Mouse (Mus musculus) testis, adult 2 months (tissue): ENCODE data around the gene Iqsec3. TPM values are rescaled to one million over a fixed set of nuclear protein-coding genes. Genes with fewer than 3 reads are reported as not detected.

Source experiments
- H3K27ac ChIP-seq: fragments of 200-500 bp; 2 replicates; pipeline ENCODE4 v1.5.1; 2012; ENCODE audit warnings: low read depth, low read length; ENCODE audit not compliant: control insufficient read depth, insufficient read depth
- H3K27me3 ChIP-seq: fragments of 200-500 bp; 2 replicates; pipeline ENCODE4 v1.6.1; 2012; ENCODE audit warnings: mild to moderate bottlenecking, low read length, moderate library complexity; ENCODE audit not compliant: control insufficient read depth, insufficient read depth
- H3K36me3 ChIP-seq: fragments of 200-500 bp; 2 replicates; pipeline ENCODE4 v1.6.1; 2012; ENCODE audit warnings: mild to moderate bottlenecking, low read length; ENCODE audit not compliant: control insufficient read depth, insufficient read depth
- H3K4me1 ChIP-seq: fragments of 200-500 bp; 2 replicates; pipeline ENCODE4 v1.6.1; 2012; ENCODE audit warnings: low read length; ENCODE audit not compliant: control insufficient read depth, insufficient read depth
- H3K4me3 ChIP-seq: fragments of 200-500 bp; 2 replicates; pipeline ENCODE4 v1.5.1; 2012; ENCODE audit warnings: low read depth, mild to moderate bottlenecking, low read length, moderate library complexity, mixed read lengths; ENCODE audit not compliant: control insufficient read depth
- CTCF ChIP-seq: fragments of 200-500 bp; IDR thresholded peaks from 2 replicates; pipeline ENCODE4 v1.5.1; 2012; ENCODE audit warnings: low read depth, mild to moderate bottlenecking, inconsistent platforms, low read length, moderate library complexity; ENCODE audit not compliant: control insufficient read depth, insufficient read depth, insufficient replicate concordance
- POLR2A ChIP-seq: fragments of 200-500 bp; IDR thresholded peaks from 2 replicates; pipeline ENCODE4 v1.6.1; 2012; ENCODE audit warnings: low read depth, mild to moderate bottlenecking, inconsistent platforms, low read length, moderate library complexity; ENCODE audit not compliant: control insufficient read depth
- polyA plus RNA-seq: library from polyadenylated mRNA; depleted of rRNA; stranded (reverse); fragments of >200 nt; gene quantifications from 2 replicates; pipeline ENCODE4 v1.2.3, GENCODE M21; 2012

Gene Iqsec3
- polyA plus RNA-seq, 1 experiment = 0.26 TPM

DNA sequence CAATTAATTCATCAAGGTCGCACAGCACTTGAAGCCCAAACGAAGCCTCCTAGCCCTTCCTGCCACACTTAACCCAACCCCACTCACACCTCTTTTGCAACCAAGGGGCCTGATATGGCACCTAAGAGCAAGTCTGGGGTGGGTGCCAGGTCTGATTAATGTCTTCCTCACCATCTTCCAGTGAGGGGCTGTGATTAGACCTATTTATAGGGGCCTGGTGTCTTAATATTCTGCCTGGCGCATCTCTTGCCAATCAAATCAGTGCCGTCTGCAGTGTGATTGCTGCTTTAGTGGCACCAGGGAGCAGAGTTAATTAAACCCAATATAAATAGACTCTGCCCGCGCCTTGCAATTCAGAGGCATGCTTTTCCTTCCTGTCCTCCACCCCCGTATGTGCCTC, 36.4 kb upstream of the Iqsec3 start:
- Histone ChIP-seq H3K27ac (no peak overlapping the region), H3K36me3 (no peaks in the 10 kb centered on the region), H3K4me3 (no peak overlapping the region), H3K27me3 (no peaks in the 10 kb centered on the region), H3K4me1 (no peaks in the 10 kb centered on the region)
- no peak for TF ChIP-seq CTCF
- no peak for TF ChIP-seq POLR2A

DNA sequence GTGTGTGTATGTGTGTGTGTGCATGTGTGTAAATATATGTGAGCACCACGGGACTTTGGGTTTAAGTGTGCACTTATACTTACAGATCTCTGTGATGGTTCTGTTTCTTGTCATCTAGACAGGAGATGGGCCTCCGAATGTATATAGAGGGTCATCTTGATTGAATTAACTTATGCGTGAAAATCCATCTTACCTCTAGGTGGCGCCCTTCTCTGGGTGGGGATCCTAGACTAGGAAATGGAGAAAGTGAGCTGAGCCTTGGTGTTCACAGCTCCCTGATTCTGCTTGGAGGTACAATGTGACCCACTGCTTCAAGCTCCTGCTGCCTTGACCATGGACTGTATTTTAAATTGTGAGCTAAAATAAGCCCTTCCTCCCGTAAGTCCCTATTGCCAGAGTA, 34.8 kb upstream of the Iqsec3 start:
- no peaks in the 10 kb centered on the region for H3K4me1 ChIP-seq

GRCm38 (mm10) chr6:121501044-121501638, 27.7 kb upstream of the Iqsec3 start:
- H3K36me3 ChIP-seq = no peaks in the 10 kb centered on the region
- no peaks in the 10 kb centered on the region; the same call in 1 of the 2 replicates for H3K4me1 ChIP-seq
- no peak overlapping the region for H3K4me3 ChIP-seq
- no peak overlapping the region for H3K27ac ChIP-seq
- TF ChIP-seq POLR2A = no peak
- H3K27me3 ChIP-seq = no peaks in the 10 kb centered on the region

More for the DNA sequence above, 34.8 kb upstream of the Iqsec3 start:
- Histone ChIP-seq H3K4me3 (no peak overlapping the region), H3K27me3 (no peaks in the 10 kb centered on the region), H3K27ac (no peak overlapping the region), H3K36me3 (no peaks in the 10 kb centered on the region)
- no peak; the same call in 1 of the 2 replicates for TF ChIP-seq CTCF
- no peak for TF ChIP-seq POLR2A

GRCm38 (mm10) chr6:121499856-121500255, 26.4 kb upstream of the Iqsec3 start:
- Histone ChIP-seq H3K4me1 (no peaks in the 10 kb centered on the region; the same call in 1 of the 2 replicates), H3K4me3 (no peak overlapping the region), H3K36me3 (no peaks in the 10 kb centered on the region), H3K27me3 (no peaks in the 10 kb centered on the region), H3K27ac (no peak overlapping the region)
- TF ChIP-seq CTCF = no peak
- no peak for TF ChIP-seq POLR2A

GRCm38 (mm10) chr6:121498819-121499535, 25.5 kb upstream of the Iqsec3 start:
- no peaks in the 10 kb centered on the region; the same call in 1 of the 2 replicates for H3K4me1 ChIP-seq
- no peak overlapping the region for H3K27ac ChIP-seq
- TF ChIP-seq POLR2A = no peak
- TF ChIP-seq CTCF = no peak
- H3K27me3 ChIP-seq = no peaks in the 10 kb centered on the region
- peak overlapping the region; percentile 16; the same call in 1 of the 2 replicates for H3K4me3 ChIP-seq
- no peaks in the 10 kb centered on the region for H3K36me3 ChIP-seq

- H3K27ac ChIP-seq = no peak overlapping the region
- H3K4me1 ChIP-seq = no peaks in the 10 kb centered on the region; the same call in 1 of the 2 replicates
- H3K4me3 ChIP-seq = no peak overlapping the region
- TF ChIP-seq POLR2A (no peak), CTCF (no peak)
- no peaks in the 10 kb centered on the region for H3K36me3 ChIP-seq
- no peaks in the 10 kb centered on the region for H3K27me3 ChIP-seq
These were observed 22.1 kb upstream of the Iqsec3 start for GRCm38 (mm10) chr6:121495606-121496005.

- Histone ChIP-seq H3K27ac (no peak overlapping the region), H3K36me3 (no peaks in the 10 kb centered on the region), H3K27me3 (no peaks in the 10 kb centered on the region), H3K4me3 (no peak overlapping the region), H3K4me1 (no peaks in the 10 kb centered on the region; the same call in 1 of the 2 replicates)
- TF ChIP-seq CTCF (no peak), POLR2A (no peak)
These were observed 21.5 kb upstream of the Iqsec3 start for GRCm38 (mm10) chr6:121495026-121495425.
